Mouse (Mus musculus) liver, embryonic 14.5 days (tissue): ENCODE data around the gene Casp9.

ENCODE experiments used
- CTCF ChIP-seq: IDR thresholded peaks from 2 replicates; pipeline ENCODE4 v1.5.1; 2016; ENCODE audit warnings: antibody characterized with exemption, low read depth, control low read depth
- EP300 ChIP-seq: IDR thresholded peaks from 2 replicates; pipeline ENCODE4 v1.6.1; 2016; ENCODE audit warnings: antibody characterized with exemption, low read depth

DNA sequence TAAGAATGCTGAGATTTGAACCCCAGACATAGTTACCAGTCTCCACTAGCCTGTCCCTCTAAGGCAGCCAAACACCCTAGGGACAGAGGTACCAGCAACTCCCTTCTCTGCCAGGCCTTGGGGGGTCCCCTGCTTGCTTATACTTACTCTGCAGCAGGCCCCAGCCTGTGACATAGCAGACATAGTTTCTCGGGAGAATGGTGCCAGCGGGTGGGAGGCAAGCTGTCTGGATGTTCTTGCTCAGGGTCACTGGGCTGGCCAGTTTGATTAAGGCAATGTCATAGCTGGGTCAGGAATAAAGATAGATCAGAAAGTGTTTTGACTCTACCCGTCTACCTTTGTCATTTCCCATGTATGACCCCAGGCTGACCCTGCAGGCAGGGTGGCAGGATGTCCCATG, 27.8 kb downstream of the Casp9 start:
- TF ChIP-seq CTCF (no peak), EP300 (no peak)
